ENCODE assay signal across 9 mouse cellular contexts in the genomic region with DNA sequence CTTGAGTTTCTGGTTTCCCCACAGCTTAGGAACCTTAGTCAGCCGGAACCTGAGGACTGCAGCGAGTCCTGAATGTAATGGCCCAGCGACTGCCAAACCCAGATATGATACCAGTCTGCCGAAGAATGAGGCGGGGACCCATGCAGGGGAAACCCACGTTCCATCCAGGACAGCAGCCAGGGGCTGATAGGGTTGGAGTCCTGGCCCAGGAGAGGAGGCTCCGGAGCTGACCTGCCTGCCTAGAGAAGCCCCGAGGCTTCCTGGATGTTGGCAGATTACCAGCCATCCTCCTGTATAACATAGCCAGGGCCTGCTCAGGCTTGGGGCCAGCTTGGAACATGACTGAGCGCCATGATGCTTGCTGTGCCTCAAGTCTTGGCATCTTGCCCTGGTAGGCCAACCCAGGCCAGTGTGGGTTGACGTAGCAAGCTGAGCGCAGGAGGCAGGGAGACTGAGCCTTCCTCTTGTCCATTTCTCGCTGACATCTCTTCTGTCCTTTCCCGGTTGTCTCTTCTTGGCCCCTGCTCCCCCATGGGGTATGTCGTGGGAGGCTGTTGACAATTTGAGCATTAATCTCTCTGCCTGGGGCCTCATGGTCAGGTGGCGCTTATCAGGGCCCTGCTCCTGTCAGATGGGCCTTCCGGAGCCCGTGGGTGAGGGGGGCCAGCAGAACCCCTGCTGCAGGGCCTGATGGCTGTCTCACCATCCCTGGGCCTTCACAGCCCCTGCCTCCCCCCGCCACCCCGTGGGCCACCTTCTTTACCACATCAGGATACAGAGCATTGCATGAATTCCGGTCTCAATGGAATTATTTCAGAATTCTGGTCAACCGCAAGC. TPM values are rescaled to one million over a fixed set of nuclear protein-coding genes. Genes with fewer than 3 reads are reported as not detected.
DNase-seq lines count a peak whose midpoint lies in the region; ATAC-seq lines count a peak whose summit lies in the region.
"Had no signal": no experiment of that assay in that cellular context is flagged by ENCODE, and none has a peak within 500 bp of the region (broad histone marks: within the 10 kb centered on the region; RNA-seq: fewer than 3 reads in every experiment).

No protein-coding gene starts in this region.

- WGBS in hindbrain, embryonic 16.5 days = 64% methylated on average over 21 of the region's 21 CpGs

- peak; percentile 80 for ATAC-seq in hindbrain, embryonic 16.5 days
- ATAC-seq in megakaryocyte-erythroid progenitor cell, adult 5-6 weeks (replicated peaks; ENCODE audit: low FRiP score, low TSS enrichment, poor library complexity, severe bottlenecking) = peak; percentile 79

- H3K36me3 ChIP-seq in hindbrain, embryonic 16.5 days (ENCODE audit: control insufficient read depth, insufficient read depth, low read length) = no peaks in the 10 kb centered on the region
- H3K36me3 ChIP-seq: neural tube, embryonic 12.5 days had no signal

- H3K4me2 ChIP-seq in hindbrain, embryonic 16.5 days (ENCODE audit: low read length) = no peak overlapping the region
- H3K4me2 ChIP-seq: neural tube, embryonic 12.5 days had no signal

- H3K27me3 ChIP-seq in hindbrain, embryonic 16.5 days (replicated peaks; ENCODE audit: control insufficient read depth, insufficient read depth, low read length) = no peaks in the 10 kb centered on the region; the same call in 1 of the 2 replicates
- H3K27me3 ChIP-seq: neural tube, embryonic 12.5 days had no signal

- H3K4me1 ChIP-seq in hindbrain, embryonic 16.5 days (ENCODE audit: control insufficient read depth, insufficient read depth, low read depth, low read length) = peaks cover 7% of the 10 kb centered on the region

- DNase-seq in adrenal gland, postnatal 25 days = peak; percentile 42
- no peak for DNase-seq in adrenal gland, adult 18-20 months (ENCODE audit: low spot score in 2 of 2)
- peak; percentile 56 for DNase-seq in urinary bladder, postnatal 14 days (ENCODE audit: low spot score)
- DNase-seq in urinary bladder, postnatal 36 days (ENCODE audit: low spot score in 2 of 2) = no peak
- DNase-seq in thymus, postnatal 36 days = no peak
- no peak for DNase-seq in layer of hippocampus, postnatal 36 days

- no peaks in the 10 kb centered on the region for H3K9me3 ChIP-seq in hindbrain, embryonic 16.5 days (ENCODE audit: control insufficient read depth, low read length)
- H3K9me3 ChIP-seq: neural tube, embryonic 12.5 days had no signal

- no peak overlapping the region for H3K27ac ChIP-seq in hindbrain, embryonic 16.5 days (ENCODE audit: low read depth, low read length)
- H3K27ac ChIP-seq: neural tube, embryonic 12.5 days had no signal

- no peak overlapping the region for H3K4me3 ChIP-seq in hindbrain, embryonic 16.5 days (ENCODE audit: low read length)
- H3K4me3 ChIP-seq: neural tube, embryonic 12.5 days had no signal

- no peak overlapping the region for H3K9ac ChIP-seq in hindbrain, embryonic 16.5 days (ENCODE audit: low read depth, low read length)
- H3K9ac ChIP-seq: neural tube, embryonic 12.5 days had no signal

RNA-seq across cellular contexts. Expression of a gene that starts 32.3 kb away (rescaled TPM):
- 211 and 212 TPM in 2 replicates for total RNA-seq in adrenal gland, postnatal 25 days (2021)
- 100 to 1,000 TPM; 222 to 247 TPM for total RNA-seq in adrenal gland, adult 18-20 months (2021)
- polyA plus RNA-seq in hindbrain, embryonic 16.5 days (2015; fragmentation: Nextera tagmentation; extraction: Ambion mirVana) = 325 and 351 TPM in 2 replicates
- 123 and 137 TPM in 2 replicates for total RNA-seq in megakaryocyte-erythroid progenitor cell, adult 5-6 weeks (2014; fragmentation: Nextera tagmentation)
- total RNA-seq in megakaryocyte-erythroid progenitor cell, adult 5-6 weeks (2017) = 183 and 205 TPM in 2 replicates
- total RNA-seq in layer of hippocampus, postnatal 36 days (2021) = 100 to 1,000 TPM; 185 to 192 TPM

Comparison
In these comparisons a context has a peak if more than half of its experiments do, and no peak if none do; other contexts are left out.
1. DNase-seq: peak in adrenal gland, postnatal 25 days (single experiment) and urinary bladder, postnatal 14 days (single experiment); none in adrenal gland, adult 18-20 months (0 of 2), urinary bladder, postnatal 36 days (0 of 2), thymus, postnatal 36 days (0 of 2) and layer of hippocampus, postnatal 36 days (0 of 2).